ENCODE assay signal across 22 mouse cellular contexts in genomic region chr17:75509257-75509656, GRCm38 (mm10). TPM values are rescaled to one million over a fixed set of nuclear protein-coding genes. Genes with fewer than 3 reads are reported as not detected.
DNase-seq lines count a peak whose midpoint lies in the region; ATAC-seq and TF ChIP-seq lines count a peak whose summit lies in the region.
"Had no signal": no experiment of that assay in that cellular context is flagged by ENCODE, and none has a peak within 500 bp of the region (broad histone marks: within the 10 kb centered on the region; RNA-seq: fewer than 3 reads in every experiment).

No protein-coding gene starts in this region.

- TF ChIP-seq EP300 in liver, postnatal 0 days (IDR thresholded peaks at IDR 0.05; ENCODE audit: low read depth): no peak
- no peak for TF ChIP-seq EP300 in CH12.LX (IDR thresholded peaks at IDR 0.05; ENCODE audit: low read length)

- no peaks in the 10 kb centered on the region for H3K9me3 ChIP-seq in intestine, postnatal 0 days (ENCODE audit: control insufficient read depth)
- no peaks in the 10 kb centered on the region for H3K9me3 ChIP-seq in intestine, embryonic 16.5 days (ENCODE audit: control insufficient read depth, low read length)
- H3K9me3 ChIP-seq in liver, postnatal 0 days (ENCODE audit: low read length): no peaks in the 10 kb centered on the region
- peaks cover 9% of the 10 kb centered on the region for H3K9me3 ChIP-seq in CH12.LX (replicated peaks; ENCODE audit: low read length)
- H3K9me3 ChIP-seq: G1E had no signal

- H3K27ac ChIP-seq in intestine, postnatal 0 days (ENCODE audit: low read depth, low read length): no peak overlapping the region
- H3K27ac ChIP-seq in intestine, embryonic 16.5 days (ENCODE audit: low read length): no peak overlapping the region
- no peak overlapping the region for H3K27ac ChIP-seq in liver, adult 2 months (replicated peaks; ENCODE audit: insufficient read depth, low read depth, low read length)
- H3K27ac ChIP-seq in liver, postnatal 0 days (ENCODE audit: low read depth): no peak overlapping the region
- peak overlapping the region; percentile 97 for H3K27ac ChIP-seq in CH12.LX (ENCODE audit: insufficient read depth, low read depth)

- intact Hi-C loops in heart, postnatal 25 days (cut with DNase I): no loop called here

- H3K79me2 ChIP-seq in liver, adult 2 months (ENCODE audit: control insufficient read depth, insufficient read depth, low read length): no peaks in the 10 kb centered on the region
- peaks cover 20% of the 10 kb centered on the region for H3K79me2 ChIP-seq in CH12.LX (replicated peaks; ENCODE audit: control insufficient read depth, extremely low read depth, insufficient read depth, poor library complexity, severe bottlenecking)

- no peak for TF ChIP-seq POLR2A in liver, adult 2 months (IDR thresholded peaks at IDR 0.05; ENCODE audit: extremely low read depth, insufficient read depth, low read length)
- TF ChIP-seq POLR2A in CH12.LX (IDR thresholded peaks at IDR 0.05; ENCODE audit: low read depth, low read length): no peak

- no peaks in the 10 kb centered on the region for H3K4me1 ChIP-seq in intestine, postnatal 0 days (replicated peaks; ENCODE audit: control insufficient read depth, insufficient read depth, low read length)
- H3K4me1 ChIP-seq in intestine, embryonic 16.5 days (ENCODE audit: control insufficient read depth, insufficient read depth, low read length): no peaks in the 10 kb centered on the region
- H3K4me1 ChIP-seq in liver, adult 2 months (ENCODE audit: control insufficient read depth, insufficient read depth, low read length): peaks cover 6% of the 10 kb centered on the region
- H3K4me1 ChIP-seq in liver, postnatal 0 days (ENCODE audit: insufficient read depth): no peaks in the 10 kb centered on the region
- peaks cover 30 to 91% of the 10 kb centered on the region in 2 experiments for H3K4me1 ChIP-seq in CH12.LX (ENCODE audit: control insufficient read depth in 1 of 2, insufficient read depth in 2 of 2)

- ATAC-seq in intestine, postnatal 0 days: peak; percentile 57; the same call in 1 of the 2 replicates
- no peak for ATAC-seq in intestine, embryonic 16.5 days
- ATAC-seq in liver, postnatal 0 days: no peak
- ATAC-seq: activated CD4-positive, CD25-positive, alpha-beta regulatory T cell, adult 4 months; CD4-positive, CD25-positive, alpha-beta regulatory T cell, adult 4 months; Patski had no signal

- H3K9ac ChIP-seq in intestine, postnatal 0 days (ENCODE audit: low read depth, low read length): no peak overlapping the region
- no peak overlapping the region for H3K9ac ChIP-seq in intestine, embryonic 16.5 days (ENCODE audit: low read depth, low read length)
- H3K9ac ChIP-seq in liver, adult 2 months (ENCODE audit: low read depth, low read length): no peak overlapping the region
- H3K9ac ChIP-seq in liver, postnatal 0 days (replicated peaks): no peak overlapping the region
- H3K9ac ChIP-seq in CH12.LX (ENCODE audit: insufficient read depth, low read depth): no peak overlapping the region

- TF ChIP-seq RAD21 in CH12.LX (IDR thresholded peaks at IDR 0.05; ENCODE audit: low read depth, low read length): no peak

- WGBS in intestine, postnatal 0 days: 67% methylated on average over 5 of the region's 5 CpGs
- 90% methylated on average over 5 of the region's 5 CpGs for WGBS in intestine, embryonic 16.5 days
- WGBS in liver, adult 2 months: 70% methylated on average over 5 of the region's 5 CpGs
- WGBS in liver, postnatal 0 days (ENCODE audit: insufficient replicate concordance): 79% methylated on average over 5 of the region's 5 CpGs

- TF ChIP-seq CTCF in intestine, postnatal 0 days (IDR thresholded peaks at IDR 0.05; ENCODE audit: low read depth): no peak
- no peak for TF ChIP-seq CTCF in liver, adult 2 months (IDR thresholded peaks at IDR 0.05; ENCODE audit: low read depth, low read length)
- no peak for TF ChIP-seq CTCF in liver, postnatal 0 days (IDR thresholded peaks at IDR 0.05; ENCODE audit: low read depth)
- no peak for TF ChIP-seq CTCF in CH12.LX (conservative IDR thresholded peaks at IDR 0.05 in 1 of 2, IDR thresholded peaks at IDR 0.05 in 1 of 2; ENCODE audit: low read depth in 2 of 2, low read length in 2 of 2)

- H3K4me3 ChIP-seq in intestine, postnatal 0 days (ENCODE audit: low read depth, low read length): no peak overlapping the region
- H3K4me3 ChIP-seq in intestine, embryonic 16.5 days (ENCODE audit: low read length): no peak overlapping the region
- H3K4me3 ChIP-seq in liver, adult 2 months (ENCODE audit: insufficient read depth, low read depth, low read length): no peak overlapping the region
- no peak overlapping the region for H3K4me3 ChIP-seq in liver, postnatal 0 days (ENCODE audit: low read depth, low read length)
- no peak overlapping the region for H3K4me3 ChIP-seq in CH12.LX (replicated peaks in 1 of 3; ENCODE audit: low read depth in 2 of 3, low read length in 2 of 3, poor library complexity in 1 of 3)

- no peaks in the 10 kb centered on the region for H3K36me3 ChIP-seq in intestine, postnatal 0 days (ENCODE audit: control insufficient read depth, insufficient read depth)
- H3K36me3 ChIP-seq in intestine, embryonic 16.5 days (ENCODE audit: control insufficient read depth, insufficient read depth, low read length): no peaks in the 10 kb centered on the region
- H3K36me3 ChIP-seq in liver, adult 2 months (ENCODE audit: control insufficient read depth, insufficient read depth, low read length): no peaks in the 10 kb centered on the region; the same call in none of the 2 replicates
- H3K36me3 ChIP-seq in liver, postnatal 0 days (replicated peaks; ENCODE audit: insufficient read depth, low read length): no peaks in the 10 kb centered on the region
- H3K36me3 ChIP-seq in CH12.LX (replicated peaks in 1 of 2; ENCODE audit: control insufficient read depth in 1 of 2, insufficient read depth in 1 of 2, low read length in 1 of 2): peaks cover 39 to 75% of the 10 kb centered on the region in 2 experiments
- H3K36me3 ChIP-seq: G1E had no signal

- no peaks in the 10 kb centered on the region for H3K27me3 ChIP-seq in intestine, postnatal 0 days (replicated peaks; ENCODE audit: control insufficient read depth, insufficient read depth, low read length)
- no peaks in the 10 kb centered on the region for H3K27me3 ChIP-seq in intestine, embryonic 16.5 days (replicated peaks; ENCODE audit: control insufficient read depth, insufficient read depth, low read length)
- no peaks in the 10 kb centered on the region for H3K27me3 ChIP-seq in liver, adult 2 months (ENCODE audit: control insufficient read depth, insufficient read depth, low read length)
- H3K27me3 ChIP-seq in liver, postnatal 0 days (ENCODE audit: insufficient read depth, low read length): no peaks in the 10 kb centered on the region
- no peaks in the 10 kb centered on the region for H3K27me3 ChIP-seq in CH12.LX (replicated peaks)
- H3K27me3 ChIP-seq: Patski had no signal

- in situ Hi-C loops in CH12.LX (cut with MboI; ENCODE audit: low pct_ligation_motif_present, low pct_unique_long_range_greater_than_20kb, low sequenced_read_pairs): loop anchor here (5.0 kb wide), 1 partner anchor 42 kb away; no protein-coding TSS in a partner anchor

- dilution Hi-C loops in CH12.LX (cut with MboI; ENCODE audit: extremely low pct_ligation_motif_present, extremely low pct_unique_long_range_greater_than_20kb, low sequenced_read_pairs): no loop called here

- peak; percentile 51 for DNase-seq in heart, adult 11 months
- no peak for DNase-seq in heart, postnatal 25 days (ENCODE audit: low spot score)
- DNase-seq in liver, adult 2 months (ENCODE audit: extremely low read depth, low read depth, low spot score): peak; percentile 16
- DNase-seq in liver, postnatal 0 days: no peak
- no peak for DNase-seq in CH12.LX (ENCODE audit: extremely low read depth)
- no peak for DNase-seq in adrenal gland, postnatal 25 days
- DNase-seq: adrenal gland, adult 2 months; adrenal gland, adult 8-10 months; adrenal gland, postnatal 10 days; adrenal gland, postnatal 14 days; adrenal gland, postnatal 36 days; B cell, adult 2 months; cerebellum, adult 11 months; cerebellum, adult 11-12 months; cerebellum, adult 18-20 months; cerebellum, adult 2 months had no signal

- H3K4me2 ChIP-seq in intestine, postnatal 0 days (replicated peaks; ENCODE audit: low read depth): no peak overlapping the region
- no peak overlapping the region for H3K4me2 ChIP-seq in intestine, embryonic 16.5 days (ENCODE audit: low read depth, low read length)
- no peak overlapping the region for H3K4me2 ChIP-seq in liver, postnatal 0 days (ENCODE audit: low read depth, low read length)
- H3K4me2 ChIP-seq in CH12.LX (ENCODE audit: insufficient read depth, low read depth, poor library complexity, severe bottlenecking): no peak overlapping the region

TF ChIP-seq in CH12.LX, 34 proteins besides CTCF, POLR2A, EP300 and RAD21:
- TF ChIP-seq CHD1 (IDR thresholded peaks at IDR 0.05; ENCODE audit: low read depth, low read length) (peak; percentile 73; the same call in 1 of the 2 replicates), JUN (IDR thresholded peaks at IDR 0.05; ENCODE audit: insufficient read depth, low read depth, low read length) (no peak), ZKSCAN1 (IDR thresholded peaks at IDR 0.05; ENCODE audit: borderline replicate concordance, low read depth, low read length) (no peak), MXI1 (IDR thresholded peaks at IDR 0.05; ENCODE audit: low read depth, low read length) (no peak), GABPA (IDR thresholded peaks at IDR 0.05; ENCODE audit: insufficient replicate concordance, low read depth, low read length) (no peak), SMC3 (IDR thresholded peaks at IDR 0.05; ENCODE audit: low read depth, low read length) (no peak), ZNF384 (IDR thresholded peaks at IDR 0.05; ENCODE audit: low read depth, low read length) (no peak)

RNA-seq across cellular contexts. Expression of gene Fam98a, which starts 42.5 kb away (rescaled TPM):
- 10 to 100 TPM; 40.4 to 41.2 TPM for total RNA-seq in heart, postnatal 25 days (2021)
- 17.3 and 18.0 TPM in 2 replicates for polyA plus RNA-seq in intestine, postnatal 0 days (2015; fragmentation: Nextera tagmentation; extraction: Ambion mirVana)
- polyA plus RNA-seq in intestine, embryonic 16.5 days (2015; fragmentation: Nextera tagmentation; extraction: Ambion mirVana): 17.6 and 18.8 TPM in 2 replicates
- 11.8 and 12.7 TPM in 2 replicates for total RNA-seq in liver, adult 2 months (2014; rRNA removed)
- polyA plus RNA-seq in liver, adult 2 months (2012; rRNA removed): 6.1 and 7.6 TPM in 2 replicates
- 10.2 and 10.7 TPM in 2 replicates for polyA plus RNA-seq in liver, postnatal 0 days (2015; fragmentation: Nextera tagmentation; extraction: Ambion mirVana)
- total RNA-seq in CH12.LX (2012; rRNA removed) (37.8 and 46.5 TPM in 2 replicates), CH12.LX (2014; rRNA removed) (32.6 and 36.0 TPM in 2 replicates)
- polyA plus RNA-seq in CH12.LX (2012; ENCODE audit: insufficient read length, low read depth): 92.0 and 93.1 TPM in 2 replicates
- total RNA-seq in adrenal gland, postnatal 25 days (2021): 31.3 and 31.4 TPM in 2 replicates

Comparison
In these comparisons a context has a peak if more than half of its experiments do, and no peak if none do; other contexts are left out.
1. DNase-seq: peak in heart, adult 11 months (single experiment) and liver, adult 2 months (single experiment); none in heart, postnatal 25 days (single experiment), liver, postnatal 0 days (single experiment), CH12.LX (single experiment) and adrenal gland, postnatal 25 days (single experiment).